Mouse (Mus musculus) limb, embryonic 13.5 days (tissue): ENCODE results near the gene Ncam1. TPM values are rescaled to one million over a fixed set of nuclear protein-coding genes. Genes with fewer than 3 reads are reported as not detected.

Experiments
- ATAC-seq: fragments of 200-750 bp; cut with Nextera tagmentation; 2 replicates; pipeline ENCODE4 v1.8.0; 2017; ENCODE audit warnings: low read depth, moderate number of reproducible peaks, moderate TSS enrichment; ENCODE audit not compliant: low FRiP score
- H3K27ac ChIP-seq: fragments of 300-500 bp; sonication (generic); 2 replicates; pipeline ENCODE4 v1.5.1; 2015; ENCODE audit warnings: inconsistent platforms, mild to moderate bottlenecking, moderate library complexity
- H3K27me3 ChIP-seq: fragments of 300-500 bp; sonication (generic); 2 replicates; pipeline ENCODE4 v1.6.1; 2015; ENCODE audit warnings: mild to moderate bottlenecking, inconsistent platforms
- H3K36me3 ChIP-seq: fragments of 300-500 bp; sonication (generic); 2 replicates; pipeline ENCODE4 v1.6.1; 2015; ENCODE audit warnings: inconsistent platforms, mild to moderate bottlenecking, moderate library complexity
- H3K4me1 ChIP-seq: fragments of 300-500 bp; sonication (generic); 2 replicates; pipeline ENCODE4 v1.6.1; 2015; ENCODE audit warnings: inconsistent platforms
- H3K4me2 ChIP-seq: fragments of 300-500 bp; sonication (generic); replicated peaks from 2 replicates; pipeline ENCODE4 v1.6.1; 2015; ENCODE audit warnings: inconsistent platforms, mild to moderate bottlenecking, moderate library complexity
- H3K4me3 ChIP-seq: fragments of 300-500 bp; sonication (generic); 2 replicates; pipeline ENCODE4 v1.5.1; 2015; ENCODE audit warnings: moderate library complexity, mild to moderate bottlenecking, inconsistent platforms
- H3K9ac ChIP-seq: fragments of 300-500 bp; sonication (generic); 2 replicates; pipeline ENCODE4 v1.6.1; 2015; ENCODE audit warnings: mild to moderate bottlenecking, inconsistent platforms
- H3K9me3 ChIP-seq: fragments of 300-500 bp; sonication (generic); 2 replicates; pipeline ENCODE4 v1.6.1; 2016; ENCODE audit warnings: inconsistent platforms
- WGBS: fragments of 180-500 bp; shearing (Covaris S2); methylation state at CpG from one replicate; pipeline ENCODE4 v1.1.7; 2015; 5-methylcytosine and 5-hydroxymethylcytosine counted together
- polyA plus RNA-seq: library from polyadenylated mRNA; unstranded; fragments of >200 nt; fragmentation: Nextera tagmentation; extraction: Ambion mirVana; gene quantifications from 2 replicates; pipeline ENCODE4 v1.2.1, GENCODE M21; 2015

The Ncam1 gene
- polyA plus RNA-seq: 90.9 and 101 TPM in 2 replicates

DNA sequence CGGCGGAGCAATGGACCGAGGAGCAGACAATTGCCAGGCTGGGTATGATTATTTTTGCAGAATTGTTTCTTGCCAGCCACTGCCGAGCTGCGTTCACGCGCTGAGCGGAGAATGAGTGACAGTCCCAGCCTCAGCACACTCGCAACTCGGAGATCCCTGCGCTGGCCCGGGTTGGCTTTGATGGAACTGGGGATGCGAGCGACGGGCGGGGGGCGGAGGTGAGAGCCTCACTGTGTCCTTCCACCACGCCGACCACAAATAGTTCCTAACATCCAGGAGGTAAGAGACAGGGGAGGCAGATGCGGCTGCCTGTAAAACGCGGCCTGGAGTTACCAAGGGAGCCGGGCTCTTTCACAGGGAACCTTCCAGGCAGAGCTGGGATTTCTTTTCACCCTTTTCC is at the start of gene Ncam1:
Gene Ncam1, minus strand, starts transcription at position 120 of the 400 bp plus-strand sequence.
- peak within 1 kb of the TSS; percentile 94 for H3K4me2 ChIP-seq
- peak within 1 kb of the TSS; percentile 55 for H3K27ac ChIP-seq
- H3K9me3 ChIP-seq: no peaks in the 10 kb centered on the region
- peaks cover 28% of the 10 kb centered on the region for H3K27me3 ChIP-seq
- WGBS: 0% methylated on average over 23 of the region's 23 CpGs
- H3K9ac ChIP-seq: peak within 1 kb of the TSS; percentile 86
- peak within 1 kb of the TSS; percentile 89 for H3K4me3 ChIP-seq
- ATAC-seq: peak; percentile 78; the same call in 1 of the 2 replicates
- no peaks in the 10 kb centered on the region for H3K36me3 ChIP-seq
- H3K4me1 ChIP-seq: peaks cover 10% of the 10 kb centered on the region

DNA sequence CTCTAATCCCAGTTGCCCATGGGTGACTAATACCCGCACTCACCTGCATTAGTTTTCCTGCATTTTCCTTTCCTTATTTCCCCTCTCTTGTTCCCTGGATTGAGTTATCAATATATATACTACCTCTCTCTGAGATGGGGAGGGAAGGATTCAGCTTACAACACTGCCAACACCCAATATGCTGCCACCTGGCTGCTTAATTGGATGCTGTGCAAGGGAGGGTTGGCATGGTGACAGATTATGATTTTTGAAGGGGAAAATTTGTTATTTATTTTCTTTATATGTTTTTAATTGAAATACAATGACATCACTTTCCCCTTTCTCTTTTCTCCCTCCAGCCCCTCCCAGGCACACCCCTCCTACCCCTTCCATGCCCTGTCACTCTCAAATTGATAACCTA is 35.3 kb upstream of the Ncam1 start:
- H3K27ac ChIP-seq: no peak overlapping the region
- ATAC-seq: no peak
- H3K4me2 ChIP-seq: no peak overlapping the region
- no peak overlapping the region for H3K9ac ChIP-seq
- peaks cover 10% of the 10 kb centered on the region for H3K4me1 ChIP-seq
- no peaks in the 10 kb centered on the region for H3K9me3 ChIP-seq
- H3K36me3 ChIP-seq: no peaks in the 10 kb centered on the region
- no peak overlapping the region for H3K4me3 ChIP-seq
- WGBS: 94% methylated on average over 1 of the region's 1 CpGs
- H3K27me3 ChIP-seq: no peaks in the 10 kb centered on the region

DNA sequence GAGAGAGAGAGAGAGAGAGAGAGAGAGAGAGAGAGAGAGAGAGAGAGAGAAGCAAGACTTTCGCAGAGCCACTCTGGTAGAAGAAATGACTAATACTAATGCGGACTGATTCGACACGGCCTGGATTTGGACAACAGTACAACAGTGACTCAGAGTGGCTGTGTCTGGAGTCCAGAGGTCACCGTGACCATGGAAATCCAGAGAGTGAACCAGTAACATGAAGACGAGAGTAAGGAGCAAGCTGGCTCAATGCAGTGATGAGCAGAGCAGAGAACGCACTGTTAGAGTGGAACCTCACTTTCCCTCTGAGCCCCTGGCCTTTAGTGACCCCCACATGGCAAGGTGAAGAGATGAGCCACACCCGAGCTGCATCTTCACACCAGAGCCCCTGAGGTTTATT is 28.9 kb upstream of the Ncam1 start:
- 90% methylated on average over 8 of the region's 8 CpGs for WGBS
- no peak overlapping the region for H3K27ac ChIP-seq
- ATAC-seq: no peak
- no peak overlapping the region for H3K4me3 ChIP-seq
- no peaks in the 10 kb centered on the region for H3K9me3 ChIP-seq
- H3K4me2 ChIP-seq: no peak overlapping the region
- H3K27me3 ChIP-seq: no peaks in the 10 kb centered on the region
- peaks cover 13% of the 10 kb centered on the region for H3K4me1 ChIP-seq
- no peak overlapping the region for H3K9ac ChIP-seq
- H3K36me3 ChIP-seq: no peaks in the 10 kb centered on the region

DNA sequence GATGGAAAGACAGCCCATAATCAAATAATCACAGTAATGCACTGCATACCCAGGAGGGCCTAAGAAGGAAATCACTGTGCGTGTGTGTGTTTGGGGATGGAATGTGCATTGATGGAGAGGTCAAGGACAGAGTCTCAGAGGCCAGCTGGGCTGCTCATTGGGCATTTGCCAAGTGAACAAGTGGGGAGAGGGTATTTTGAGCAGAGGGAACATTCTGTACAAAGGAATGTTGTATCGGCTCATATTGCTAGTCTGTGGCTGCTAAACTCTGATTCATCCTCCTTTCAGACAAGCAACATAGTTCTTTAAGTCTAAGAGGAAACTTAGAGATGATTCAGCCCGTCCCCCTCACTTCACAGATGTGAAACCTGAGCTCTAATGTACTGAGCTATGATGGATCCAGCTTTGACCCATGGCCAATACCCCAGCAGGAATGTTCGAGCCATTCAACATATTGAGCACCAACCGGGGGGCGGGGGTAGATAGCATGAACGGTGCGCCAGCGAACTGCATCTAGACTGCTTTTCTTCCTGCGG is 17.5 kb upstream of the Ncam1 start:
- no peak overlapping the region for H3K4me2 ChIP-seq
- no peak overlapping the region for H3K4me3 ChIP-seq
- H3K9me3 ChIP-seq: no peaks in the 10 kb centered on the region
- H3K9ac ChIP-seq: no peak overlapping the region
- no peaks in the 10 kb centered on the region for H3K36me3 ChIP-seq
- WGBS: 63% methylated on average over 10 of the region's 10 CpGs
- no peak overlapping the region for H3K27ac ChIP-seq
- H3K27me3 ChIP-seq: no peaks in the 10 kb centered on the region
- ATAC-seq: peak; percentile 54
- H3K4me1 ChIP-seq: 0 out of 2 replicates have a peak, but pooled peaks cover 10% of the 10 kb centered on the region

DNA sequence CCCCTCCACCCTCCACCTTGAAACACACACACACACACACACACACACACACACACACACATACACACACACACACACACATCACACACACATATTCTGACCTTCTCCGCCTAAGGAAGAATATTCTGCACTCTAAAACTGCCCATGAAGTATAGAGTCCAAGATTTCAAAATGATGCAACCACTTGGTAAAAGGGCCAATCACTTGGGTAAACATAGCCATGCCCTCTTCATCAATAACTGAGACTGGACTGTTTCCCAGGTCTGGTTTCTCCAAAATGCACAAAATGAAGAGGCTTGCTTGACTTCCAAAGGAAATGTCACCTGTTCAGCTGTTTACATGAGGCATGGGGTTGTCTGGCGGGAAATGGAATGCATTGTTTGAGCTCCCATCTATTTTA is 15.7 kb upstream of the Ncam1 start:
- Histone ChIP-seq H3K36me3 (no peaks in the 10 kb centered on the region), H3K9me3 (no peaks in the 10 kb centered on the region), H3K27me3 (no peaks in the 10 kb centered on the region), H3K4me2 (no peak overlapping the region), H3K27ac (no peak overlapping the region), H3K4me1 (0 out of 2 replicates have a peak, but pooled peaks cover 10% of the 10 kb centered on the region), H3K9ac (no peak overlapping the region), H3K4me3 (no peak overlapping the region)
- ATAC-seq: no peak
- 80% methylated on average over 2 of the region's 2 CpGs for WGBS

DNA sequence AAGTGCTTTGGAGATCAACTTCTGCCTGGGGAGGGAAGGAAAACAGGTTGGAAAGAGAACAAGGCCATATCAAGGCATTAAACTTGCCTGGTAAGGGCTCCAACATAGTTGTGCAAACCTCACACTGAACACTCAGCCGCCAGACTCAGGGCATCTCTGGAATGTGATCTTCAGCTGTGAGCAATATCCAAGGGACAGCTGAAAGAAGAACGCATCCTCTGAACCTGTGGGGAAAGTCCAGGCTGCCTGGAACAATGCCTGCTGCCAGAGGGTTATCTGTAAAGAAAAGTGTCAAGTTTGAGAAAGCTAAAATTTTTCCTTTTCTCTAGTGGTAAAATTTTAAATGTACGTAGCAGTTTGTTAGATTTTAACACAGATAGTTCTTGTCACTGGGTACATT is 4.5 kb upstream of the Ncam1 start:
- Histone ChIP-seq H3K27ac (no peak overlapping the region), H3K36me3 (no peaks in the 10 kb centered on the region), H3K9ac (no peak overlapping the region), H3K9me3 (no peaks in the 10 kb centered on the region), H3K4me3 (no peak overlapping the region), H3K4me1 (no peaks in the 10 kb centered on the region), H3K4me2 (no peak overlapping the region), H3K27me3 (peaks cover 30% of the 10 kb centered on the region)
- 69% methylated on average over 3 of the region's 3 CpGs for WGBS
- no peak for ATAC-seq

DNA sequence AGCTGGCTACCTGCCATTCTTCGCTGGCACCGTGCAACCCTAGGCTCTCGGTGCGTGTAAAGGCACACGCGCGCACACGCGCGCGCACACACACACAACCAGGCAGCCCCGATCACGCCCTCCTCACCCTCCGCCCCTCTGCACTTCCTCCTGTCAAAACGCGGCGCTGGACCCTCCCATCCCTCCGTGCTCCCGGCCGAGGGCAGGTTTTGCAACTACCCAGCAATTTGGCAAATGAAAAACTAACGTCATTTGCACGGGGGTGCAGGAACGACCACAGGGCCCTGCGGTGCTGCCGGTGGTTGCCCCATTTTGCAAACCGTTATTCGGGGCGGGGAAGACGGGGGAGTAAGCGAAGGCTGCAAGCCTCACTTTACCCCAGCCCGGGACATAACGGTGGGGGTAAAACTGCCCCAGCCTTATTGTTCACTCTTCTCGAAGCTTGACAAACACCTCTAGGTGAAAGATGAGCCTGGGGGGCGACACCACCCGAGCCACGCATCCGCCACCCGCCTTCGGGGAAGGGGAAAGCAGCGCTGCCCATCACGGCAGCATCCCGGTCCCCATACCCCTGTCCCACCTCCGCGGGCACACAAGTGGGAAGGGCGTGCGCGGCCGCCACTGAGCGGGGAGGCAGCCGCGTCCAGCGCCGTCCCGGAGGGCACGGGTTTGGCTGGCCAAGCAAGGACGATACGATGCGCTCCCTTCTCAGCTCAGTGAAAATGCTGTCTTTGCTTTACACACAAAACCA is 729 bp downstream of the Ncam1 start:
- Histone ChIP-seq H3K27ac (peak overlapping the region; percentile 55; the same call in 1 of the 2 replicates), H3K36me3 (no peaks in the 10 kb centered on the region), H3K4me2 (peak overlapping the region; percentile 94), H3K4me1 (peaks cover 18% of the 10 kb centered on the region), H3K27me3 (peaks cover 21% of the 10 kb centered on the region), H3K9me3 (no peaks in the 10 kb centered on the region), H3K9ac (peak overlapping the region; percentile 86), H3K4me3 (peak overlapping the region; percentile 89)
- under 1% methylated on average over 58 of the region's 58 CpGs for WGBS
- ATAC-seq: peak; percentile 71

DNA sequence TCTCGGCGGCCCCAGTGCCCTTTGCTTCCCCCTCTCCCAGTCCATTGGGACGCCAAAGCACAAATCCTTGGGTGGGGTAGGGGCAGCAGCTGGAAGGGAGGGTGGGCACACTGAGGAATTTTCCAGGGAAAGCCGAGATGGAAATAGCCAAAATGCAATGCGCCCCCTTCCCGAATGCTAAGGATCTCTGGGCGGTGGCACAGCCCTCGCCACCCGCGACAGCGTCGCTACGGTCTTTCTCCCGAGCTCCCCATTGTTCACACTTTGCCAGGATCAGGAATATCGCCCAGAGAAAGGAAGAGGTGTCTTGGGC is 1.3 kb downstream of the Ncam1 start:
- peak overlapping the region; percentile 89 for H3K4me3 ChIP-seq
- peaks cover 23% of the 10 kb centered on the region for H3K4me1 ChIP-seq
- no peak for ATAC-seq
- H3K9me3 ChIP-seq: no peaks in the 10 kb centered on the region
- 0% methylated on average over 15 of the region's 15 CpGs for whole genome bisulfite sequencing
- H3K9ac ChIP-seq: peak overlapping the region; percentile 86
- peak overlapping the region; percentile 94 for H3K4me2 ChIP-seq
- H3K27ac ChIP-seq: peak overlapping the region; percentile 39; the same call in 1 of the 2 replicates
- H3K27me3 ChIP-seq: peaks cover 17% of the 10 kb centered on the region
- no peaks in the 10 kb centered on the region for H3K36me3 ChIP-seq

DNA sequence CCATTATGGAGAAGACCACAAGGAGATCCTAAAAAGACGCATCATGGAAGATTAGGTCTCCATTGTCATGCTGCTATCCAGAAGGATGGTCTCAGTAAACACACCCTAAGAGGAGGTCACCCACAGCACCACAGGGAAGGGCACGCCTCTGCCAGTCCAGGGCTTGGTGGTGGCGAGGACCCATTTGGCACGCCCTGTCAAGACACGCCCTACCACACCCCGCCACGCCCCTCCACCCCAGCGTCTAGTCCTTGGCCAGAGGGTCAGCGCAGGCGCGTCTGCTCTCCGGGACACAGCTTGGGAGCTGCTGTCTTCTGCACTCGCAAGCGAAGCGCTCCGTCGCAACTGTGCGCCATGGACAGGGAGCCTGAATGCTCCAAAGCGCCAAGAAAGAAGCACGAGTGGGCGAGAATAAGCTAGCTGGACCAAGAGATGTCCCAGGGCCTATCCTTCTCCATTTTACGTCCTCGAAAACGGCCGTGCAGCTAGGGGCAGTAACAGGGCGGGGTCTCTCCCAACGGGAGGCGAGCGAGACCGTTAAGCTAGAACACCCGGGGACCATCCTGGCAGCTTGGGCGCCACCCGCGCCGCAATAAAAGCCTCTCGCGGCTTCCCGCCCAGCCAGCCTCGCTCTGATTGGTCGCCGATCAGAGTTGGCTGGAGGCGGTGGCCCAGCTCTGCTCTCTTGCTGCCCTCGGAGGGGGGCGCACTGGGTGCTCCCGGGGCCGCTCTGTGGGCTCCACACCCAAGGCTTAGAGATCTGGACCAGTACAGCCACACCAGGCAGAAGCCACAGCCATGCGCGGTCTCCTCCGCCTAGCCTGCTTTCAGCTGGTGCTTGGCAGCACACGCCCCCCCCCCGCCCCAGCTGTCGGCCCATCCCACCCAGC is 1.9 kb downstream of the Ncam1 start:
- Histone ChIP-seq H3K4me2 (peak overlapping the region; percentile 94), H3K4me3 (peak overlapping the region; percentile 89), H3K4me1 (peaks cover 25% of the 10 kb centered on the region), H3K27me3 (peaks cover 14% of the 10 kb centered on the region), H3K27ac (peak overlapping the region; percentile 39; the same call in 1 of the 2 replicates), H3K9me3 (no peaks in the 10 kb centered on the region), H3K9ac (peak overlapping the region; percentile 86), H3K36me3 (no peaks in the 10 kb centered on the region)
- under 1% methylated on average over 52 of the region's 52 CpGs for WGBS
- ATAC-seq: peak; percentile 54

DNA sequence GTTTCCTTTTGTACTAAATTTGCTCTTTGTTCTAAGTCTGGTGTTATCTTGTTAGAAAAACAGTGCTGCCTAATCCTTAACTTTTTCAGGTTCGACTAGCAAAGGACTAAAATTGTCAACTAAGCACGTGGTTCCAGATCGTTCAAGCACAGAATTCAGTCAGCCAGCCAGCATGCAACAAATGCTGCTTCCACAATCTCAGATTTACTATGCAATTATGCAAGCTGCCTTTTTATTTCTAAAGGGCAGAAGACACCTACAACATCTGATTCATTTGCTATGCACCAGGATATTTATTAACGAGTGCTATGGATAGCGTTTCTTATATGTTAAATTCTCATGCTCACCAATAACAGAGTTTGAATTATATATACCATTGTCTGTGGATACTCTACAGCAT is 2.8 kb downstream of the Ncam1 start:
- H3K9me3 ChIP-seq: no peaks in the 10 kb centered on the region

DNA sequence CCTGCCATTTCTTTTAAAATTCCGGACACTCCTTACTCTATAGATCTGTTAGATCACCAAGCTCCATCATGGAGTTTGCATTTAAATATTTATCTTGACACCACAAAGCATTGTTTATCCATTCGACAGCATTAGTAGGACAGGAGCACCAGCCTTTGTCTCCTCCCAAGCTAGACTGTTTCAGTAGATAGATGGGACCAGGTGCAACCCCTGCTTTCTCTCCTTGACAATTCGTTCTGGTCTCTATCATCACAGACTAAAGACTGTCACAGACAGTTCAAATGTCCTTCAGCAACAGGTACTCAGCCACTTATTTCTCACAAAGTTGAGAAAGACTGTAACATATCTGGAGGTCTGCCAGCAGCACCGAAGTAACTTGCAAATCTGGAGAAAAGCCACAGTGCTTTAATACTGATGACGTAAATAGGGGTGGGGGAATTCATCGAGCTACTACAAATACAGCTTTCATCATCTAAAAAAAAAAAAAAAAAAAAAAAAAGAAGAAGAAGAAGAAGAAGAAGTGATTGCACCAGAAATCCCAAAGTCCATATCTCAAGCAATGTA is 4.7 kb downstream of the Ncam1 start:
- Histone ChIP-seq H3K9ac (no peak overlapping the region), H3K4me2 (no peak overlapping the region), H3K4me1 (peaks cover 25% of the 10 kb centered on the region), H3K36me3 (no peaks in the 10 kb centered on the region), H3K4me3 (no peak overlapping the region), H3K27me3 (no peaks in the 10 kb centered on the region; the same call in 1 of the 2 replicates), H3K9me3 (no peaks in the 10 kb centered on the region), H3K27ac (no peak overlapping the region)
- no peak for ATAC-seq
- WGBS: 50% methylated on average over 6 of the region's 6 CpGs

More for the DNA sequence above, 2.8 kb downstream of the Ncam1 start:
- Histone ChIP-seq H3K36me3 (no peaks in the 10 kb centered on the region), H3K27me3 (peaks cover 7% of the 10 kb centered on the region), H3K4me1 (peaks cover 25% of the 10 kb centered on the region), H3K4me3 (no peak overlapping the region), H3K27ac (no peak overlapping the region), H3K4me2 (no peak overlapping the region), H3K9ac (no peak overlapping the region)
- 63% methylated on average over 5 of the region's 5 CpGs for WGBS
- no peak for ATAC-seq

DNA sequence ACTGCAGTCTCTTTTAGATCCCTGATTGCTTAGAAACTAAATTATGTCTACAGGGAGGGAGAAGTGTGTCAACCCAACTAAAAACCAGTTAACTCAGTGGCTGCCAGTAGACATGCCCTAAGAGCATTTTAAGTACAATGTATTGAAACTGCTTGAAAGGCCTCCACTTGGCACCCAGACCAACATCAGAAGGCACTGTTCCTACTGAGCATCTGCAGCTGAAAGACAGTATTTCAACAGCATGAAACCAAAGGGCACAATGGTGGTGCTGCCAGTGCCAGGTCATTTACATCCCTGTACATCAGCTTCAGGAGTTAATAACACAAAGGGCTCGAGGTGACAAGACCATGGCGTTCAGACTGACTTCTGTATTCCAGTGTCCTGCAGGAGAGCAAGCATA is 5.5 kb downstream of the Ncam1 start:
- H3K4me1 ChIP-seq: peaks cover 25% of the 10 kb centered on the region
- no peak overlapping the region for H3K4me3 ChIP-seq
- no peaks in the 10 kb centered on the region for H3K9me3 ChIP-seq
- no peak overlapping the region for H3K4me2 ChIP-seq
- no peaks in the 10 kb centered on the region for H3K36me3 ChIP-seq
- WGBS: 67% methylated on average over 2 of the region's 2 CpGs
- H3K9ac ChIP-seq: no peak overlapping the region
- no peaks in the 10 kb centered on the region; the same call in 1 of the 2 replicates for H3K27me3 ChIP-seq
- no peak overlapping the region for H3K27ac ChIP-seq
- no peak for ATAC-seq
